Mouse (Mus musculus): ENCODE data around the gene Rad23a. TPM values are rescaled to one million over a fixed set of nuclear protein-coding genes. Genes with fewer than 3 reads are reported as not detected.
A peak's percentile ranks its signal among the peaks of the same experiment; 100 is the strongest.

The Rad23a gene
- total RNA-seq, 2 experiments from 2014 or later: 171 to 176 TPM

GRCm38 (mm10) chr8:84814555-84815441 lies 25.7 kb downstream of the Rad23a start:
- DNase-seq (ENCODE audit: low spot score): no peak

DNA sequence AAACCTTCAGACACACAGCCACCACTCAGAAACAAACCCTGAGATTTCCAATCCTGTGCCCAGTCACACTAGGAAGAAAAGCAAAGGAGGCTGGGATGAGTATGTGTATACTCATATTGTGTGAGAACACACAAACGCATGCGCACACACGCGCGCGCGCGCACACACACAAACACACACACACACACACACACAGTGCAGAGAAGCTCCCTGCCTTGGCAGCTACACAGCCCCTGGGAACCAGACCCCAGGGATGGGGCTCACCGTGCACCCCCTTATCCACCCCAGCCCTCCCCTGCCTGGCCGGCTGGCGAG lies 26.3 kb downstream of the Rad23a start:
- DNase-seq (ENCODE audit: low spot score): no peak

DNA sequence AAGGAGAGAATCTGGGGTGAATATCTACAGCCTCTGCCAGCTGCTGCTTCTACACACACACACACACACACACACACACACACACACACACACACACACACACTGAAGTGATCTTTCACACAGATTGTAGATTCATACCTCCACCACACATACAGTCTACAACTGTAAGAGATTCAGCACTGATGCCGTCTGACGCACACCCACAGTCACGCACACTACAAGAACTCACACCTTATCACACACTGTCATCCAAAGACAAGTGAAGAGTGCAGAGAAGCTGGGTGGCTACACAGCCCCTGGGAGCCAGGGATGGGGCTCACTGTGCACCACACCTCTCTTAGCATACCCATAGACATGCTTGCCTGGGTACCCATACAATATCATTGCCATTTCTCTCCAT lies 26.6 kb downstream of the Rad23a start:
- no peak for DNase-seq (ENCODE audit: low spot score)

GRCm38 (mm10) chr8:84813059-84813458 lies 27.4 kb downstream of the Rad23a start:
- peak; percentile 91 for DNase-seq (ENCODE audit: low spot score)

DNA sequence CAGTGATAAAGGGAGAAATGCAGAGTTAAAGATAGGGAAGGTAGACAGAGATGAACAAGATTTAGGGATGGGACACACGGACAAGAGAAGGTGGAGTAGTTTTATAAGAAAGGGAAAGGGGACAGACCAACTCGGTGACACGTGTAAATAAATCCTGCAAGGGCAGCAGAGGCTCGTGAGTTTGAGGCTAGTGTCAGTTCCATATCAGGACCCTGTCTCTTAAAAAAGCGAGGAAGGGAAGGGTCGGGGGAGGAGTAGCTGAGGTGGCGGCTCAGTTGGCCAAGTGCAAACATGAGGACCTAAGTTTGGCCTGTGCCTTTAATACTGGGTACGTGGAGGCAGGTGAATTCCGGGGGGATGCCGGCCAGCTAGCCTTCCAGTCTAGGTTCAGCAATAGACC lies 29.2 kb downstream of the Rad23a start:
- no peak for DNase-seq (ENCODE audit: low spot score)

DNA sequence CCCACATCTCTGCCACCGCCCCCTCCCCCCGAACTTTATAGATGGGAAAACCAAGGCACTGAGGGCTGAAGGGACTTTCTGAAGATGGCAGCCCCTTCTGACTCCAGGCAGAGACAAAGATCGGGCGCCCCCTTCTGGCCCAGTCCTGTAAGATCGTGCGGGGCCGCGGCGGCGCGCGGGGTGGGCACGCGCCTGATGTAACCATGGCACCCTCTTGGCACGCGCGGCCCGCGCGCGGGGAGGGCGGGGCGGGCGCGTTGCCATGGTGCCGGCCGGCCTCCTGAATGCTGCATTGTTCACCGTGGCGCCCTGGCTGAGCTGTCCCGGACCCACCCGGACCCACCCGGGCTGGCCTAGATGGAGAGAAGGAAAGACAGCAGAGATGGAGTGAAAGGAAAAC lies 29.6 kb downstream of the Rad23a start:
- DNase-seq (ENCODE audit: low spot score): peak; percentile 92

GRCm38 (mm10) chr8:84809941-84810280 lies 30.6 kb downstream of the Rad23a start:
- DNase-seq (ENCODE audit: low spot score): no peak

DNA sequence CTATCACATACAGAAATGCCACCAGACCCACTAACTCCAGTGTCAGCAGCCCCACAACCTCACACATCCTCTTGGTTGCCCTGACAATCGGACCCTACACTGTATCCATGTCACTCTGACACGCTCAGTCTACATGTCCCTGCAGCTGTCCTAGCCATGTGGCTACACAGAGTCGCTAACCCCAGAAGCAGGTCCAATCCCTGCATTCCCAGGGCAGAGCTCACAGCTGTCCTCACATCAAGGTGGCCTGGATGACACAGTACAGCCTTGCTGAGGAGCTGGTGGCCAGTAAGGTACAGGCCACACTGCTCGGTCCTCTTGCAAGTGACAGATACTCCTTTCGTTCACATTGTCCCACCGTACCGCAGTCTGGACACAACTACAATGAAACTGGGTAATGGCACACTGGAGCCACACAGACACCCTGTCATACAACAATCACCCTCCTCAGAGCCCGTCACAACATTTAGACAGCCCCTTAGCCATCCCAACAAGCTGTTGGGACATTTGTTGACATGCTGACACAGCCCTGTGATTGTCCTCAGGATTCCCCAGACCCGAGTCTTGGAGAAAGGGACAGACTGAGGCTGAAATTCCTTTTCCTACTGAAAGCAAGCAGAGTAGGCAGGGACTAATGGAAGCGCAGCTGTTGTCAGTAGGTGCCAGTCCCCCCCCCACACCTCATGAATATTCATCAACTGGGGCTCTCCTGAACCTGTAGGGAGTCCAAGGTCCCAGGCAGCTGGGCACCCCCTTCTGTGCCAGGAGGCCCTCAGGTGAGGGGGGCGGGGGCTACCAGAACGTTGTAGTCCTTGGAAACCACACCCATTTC lies 31.1 kb downstream of the Rad23a start:
- DNase-seq (ENCODE audit: low spot score): no peak

DNA sequence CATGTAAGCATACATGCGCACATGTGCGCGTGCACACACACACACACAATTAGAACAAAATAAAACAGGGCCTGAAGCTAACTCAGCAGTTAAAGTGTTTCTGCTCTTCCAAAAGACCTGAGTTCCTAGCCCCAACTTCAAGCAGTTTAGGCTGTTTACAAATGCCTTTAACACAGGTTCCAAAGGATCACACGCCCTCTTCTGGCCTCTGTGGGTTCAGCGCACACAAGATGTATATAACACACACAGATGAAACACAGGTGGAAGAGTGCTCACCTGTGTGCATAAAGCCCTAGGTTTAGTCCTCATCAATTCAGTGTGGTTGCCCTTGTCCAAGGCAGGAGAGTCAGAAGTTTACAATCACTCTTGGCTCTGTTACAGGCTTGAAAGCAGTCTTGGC lies 34.4 kb downstream of the Rad23a start:
- no peak for DNase-seq (ENCODE audit: low spot score)

- peak; percentile 69 for DNase-seq (ENCODE audit: low spot score)
Observed at GRCm38 (mm10) chr8:84799999-84800831, 40.2 kb downstream of the Rad23a start, which contains the start of gene Nfix. Gene Nfix, minus strand, starts transcription at chr8:84800344.

- DNase-seq (ENCODE audit: low spot score): peak; percentile 59
Observed at GRCm38 (mm10) chr8:84799136-84799931, 41.1 kb downstream of the Rad23a start.

GRCm38 (mm10) chr8:84798446-84799135 lies 41.9 kb downstream of the Rad23a start:
- no peak for DNase-seq (ENCODE audit: low spot score)

GRCm38 (mm10) chr8:84797971-84798370 lies 42.5 kb downstream of the Rad23a start:
- no peak for DNase-seq (ENCODE audit: low spot score)

DNA sequence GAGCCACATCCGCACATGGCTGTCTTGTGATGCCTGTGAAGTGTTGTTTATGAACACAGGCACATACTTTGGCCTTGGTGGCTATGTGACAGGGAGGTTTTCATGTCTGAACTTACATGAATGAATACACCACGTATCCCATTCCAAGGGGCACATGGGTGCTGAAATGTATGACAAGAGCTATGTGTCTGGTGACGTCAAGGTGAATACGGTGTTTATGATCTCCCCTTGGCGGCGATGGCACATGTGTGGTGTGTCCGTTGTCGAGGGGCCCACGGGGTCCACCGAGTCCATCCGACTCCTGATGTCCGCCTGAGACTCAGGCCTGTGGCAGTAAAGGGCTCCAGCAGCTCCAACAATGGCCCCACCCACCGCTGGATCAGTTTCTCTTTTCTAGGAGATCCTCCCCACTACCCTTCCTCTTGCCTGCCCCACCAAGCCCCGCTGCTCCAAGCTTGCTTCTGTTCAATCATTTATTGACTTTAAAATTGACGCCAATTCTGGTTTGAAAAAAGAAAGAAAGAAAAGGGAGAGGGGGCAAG lies 43.1 kb downstream of the Rad23a start:
- no peak for DNase-seq (ENCODE audit: low spot score)

- DNase-seq (ENCODE audit: low spot score): peak; percentile 21
Observed at GRCm38 (mm10) chr8:84794486-84794885, 46.0 kb downstream of the Rad23a start.

GRCm38 (mm10) chr8:84793791-84794485 lies 46.5 kb downstream of the Rad23a start:
- DNase-seq (ENCODE audit: low spot score): peak; percentile 80

- no peak for DNase-seq (ENCODE audit: low spot score)
Observed at GRCm38 (mm10) chr8:84793134-84793533, 47.3 kb downstream of the Rad23a start.

- DNase-seq (ENCODE audit: low spot score): no peak
Observed at GRCm38 (mm10) chr8:84792429-84792947, 48.0 kb downstream of the Rad23a start.

DNA sequence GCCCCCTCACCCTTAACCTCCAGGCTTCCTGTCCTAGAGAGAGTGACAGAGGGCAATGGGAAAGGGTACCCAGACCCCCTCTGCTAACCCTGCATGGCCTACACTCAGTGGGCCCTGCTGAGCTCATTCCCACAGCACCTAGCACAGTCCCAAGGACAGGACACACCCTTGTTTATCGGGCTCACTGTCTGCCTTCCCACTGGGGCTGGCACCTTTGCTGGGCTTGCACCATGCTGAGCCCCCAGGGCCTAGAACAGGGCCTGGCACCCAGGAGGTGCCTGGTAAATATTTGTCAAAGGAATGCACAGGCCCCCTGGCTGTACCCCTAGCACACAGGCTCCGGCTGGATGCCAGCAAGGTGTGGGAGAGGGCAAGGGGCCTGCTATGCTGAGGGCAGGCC lies 49.9 kb downstream of the Rad23a start:
- DNase-seq (ENCODE audit: low spot score): no peak
